Mouse (Mus musculus): ENCODE results near the gene S100a2. TPM values are rescaled to one million over a fixed set of nuclear protein-coding genes. Genes with fewer than 3 reads are reported as not detected.

Gene S100a2
- polyA plus RNA-seq, 1 experiment, result not detected

DNA sequence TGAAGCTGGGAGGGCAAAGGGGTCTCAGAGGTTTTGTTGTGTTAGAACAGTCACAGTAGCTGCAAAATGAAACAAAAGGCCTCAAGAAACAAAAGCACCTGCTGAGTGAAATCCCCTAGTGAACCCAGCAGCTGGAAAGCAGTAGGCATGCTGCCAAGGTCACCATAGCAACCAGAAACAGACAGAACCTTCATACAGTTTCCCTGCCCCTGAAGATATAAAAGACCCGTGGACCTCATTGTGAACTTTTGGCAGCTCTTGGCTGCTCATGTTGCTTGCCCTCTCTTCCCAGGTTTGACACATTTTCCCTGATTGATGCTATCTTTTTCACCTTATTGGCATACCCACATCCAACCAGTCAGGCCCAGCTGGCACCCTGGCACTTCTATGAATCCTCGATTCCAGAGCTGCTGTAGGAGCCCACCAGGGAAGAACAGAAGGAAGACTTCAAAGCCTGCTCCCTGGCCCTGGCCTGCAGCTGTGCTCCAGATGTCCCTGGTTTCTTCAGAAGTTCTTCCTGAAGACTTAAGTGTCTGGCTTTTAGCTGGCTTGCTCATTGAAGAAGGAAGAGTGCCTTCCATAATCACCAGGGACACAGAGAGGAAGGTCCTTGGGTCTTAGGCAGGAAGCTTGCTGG is 33.5 kb downstream of the S100a2 start:
- H3K79me2 ChIP-seq (ENCODE audit: control insufficient read depth, insufficient read depth), result no peaks in the 10 kb centered on the region
- H3K4me3 ChIP-seq (ENCODE audit: insufficient read depth, poor library complexity, severe bottlenecking), result no peak overlapping the region
- TF ChIP-seq CEBPB (IDR thresholded peaks at IDR 0.05; ENCODE audit: low read depth) (no peak), MAX (IDR thresholded peaks at IDR 0.05) (no peak), MYOD1 (IDR thresholded peaks at IDR 0.05; ENCODE audit: control insufficient read depth, insufficient read length, low read depth) (no peak), USF1 (IDR thresholded peaks at IDR 0.05; ENCODE audit: low read depth) (no peak), FOSL1 (IDR thresholded peaks at IDR 0.05; ENCODE audit: insufficient read depth, low read length, poor library complexity, severe bottlenecking) (no peak), MYOG (IDR thresholded peaks at IDR 0.05; ENCODE audit: control insufficient read depth, extremely low read depth, insufficient read length) (no peak), CTCF (IDR thresholded peaks at IDR 0.05; ENCODE audit: control insufficient read depth, insufficient read depth, insufficient read length) (no peak)
- H3K36me3 ChIP-seq (ENCODE audit: control insufficient read depth, insufficient read depth), result peaks cover 15% of the 10 kb centered on the region
- H3ac ChIP-seq (ENCODE audit: control insufficient read depth, insufficient read length, low read depth), result no peak overlapping the region
- no peaks in the 10 kb centered on the region for H3K27me3 ChIP-seq (ENCODE audit: control insufficient read depth, insufficient read depth, insufficient read length)
- H3K79me3 ChIP-seq (ENCODE audit: low read depth), result no peaks in the 10 kb centered on the region

DNA sequence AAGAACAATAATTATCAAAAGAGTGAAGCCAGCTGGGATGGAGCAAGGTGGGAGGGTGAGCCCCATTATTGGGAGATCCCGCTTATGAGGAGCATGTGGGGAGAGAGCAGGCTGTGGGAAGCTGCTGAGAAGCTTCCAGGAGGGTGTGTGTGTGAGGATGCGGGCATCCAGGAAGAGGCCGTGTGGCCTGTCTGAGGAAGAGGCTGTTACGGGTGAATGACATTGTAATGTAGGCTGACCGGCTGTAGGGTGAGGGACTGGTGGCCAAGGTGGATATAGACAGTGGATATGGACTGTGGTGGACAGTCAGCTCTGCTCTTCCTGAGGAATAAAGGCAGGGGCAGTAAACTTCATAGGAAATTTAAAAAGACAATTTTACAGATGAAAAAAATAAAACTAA is 35.4 kb downstream of the S100a2 start:
- no peak overlapping the region for H3K4me3 ChIP-seq (ENCODE audit: insufficient read depth, poor library complexity, severe bottlenecking)
- no peaks in the 10 kb centered on the region for H3K79me3 ChIP-seq (ENCODE audit: low read depth)
- no peak overlapping the region for H3ac ChIP-seq (ENCODE audit: control insufficient read depth, insufficient read length, low read depth)
- no peaks in the 10 kb centered on the region for H3K27me3 ChIP-seq (ENCODE audit: control insufficient read depth, insufficient read depth, insufficient read length)
- H3K36me3 ChIP-seq (ENCODE audit: control insufficient read depth, insufficient read depth), result peaks cover 4% of the 10 kb centered on the region
- no peaks in the 10 kb centered on the region for H3K79me2 ChIP-seq (ENCODE audit: control insufficient read depth, insufficient read depth)
- TF ChIP-seq MAX (IDR thresholded peaks at IDR 0.05) (no peak), FOSL1 (IDR thresholded peaks at IDR 0.05; ENCODE audit: insufficient read depth, low read length, poor library complexity, severe bottlenecking) (no peak), CTCF (IDR thresholded peaks at IDR 0.05; ENCODE audit: control insufficient read depth, insufficient read depth, insufficient read length) (no peak), MYOD1 (IDR thresholded peaks at IDR 0.05; ENCODE audit: control insufficient read depth, insufficient read length, low read depth) (no peak), CEBPB (IDR thresholded peaks at IDR 0.05; ENCODE audit: low read depth) (no peak), USF1 (IDR thresholded peaks at IDR 0.05; ENCODE audit: low read depth) (no peak), MYOG (IDR thresholded peaks at IDR 0.05; ENCODE audit: control insufficient read depth, extremely low read depth, insufficient read length) (no peak)

DNA sequence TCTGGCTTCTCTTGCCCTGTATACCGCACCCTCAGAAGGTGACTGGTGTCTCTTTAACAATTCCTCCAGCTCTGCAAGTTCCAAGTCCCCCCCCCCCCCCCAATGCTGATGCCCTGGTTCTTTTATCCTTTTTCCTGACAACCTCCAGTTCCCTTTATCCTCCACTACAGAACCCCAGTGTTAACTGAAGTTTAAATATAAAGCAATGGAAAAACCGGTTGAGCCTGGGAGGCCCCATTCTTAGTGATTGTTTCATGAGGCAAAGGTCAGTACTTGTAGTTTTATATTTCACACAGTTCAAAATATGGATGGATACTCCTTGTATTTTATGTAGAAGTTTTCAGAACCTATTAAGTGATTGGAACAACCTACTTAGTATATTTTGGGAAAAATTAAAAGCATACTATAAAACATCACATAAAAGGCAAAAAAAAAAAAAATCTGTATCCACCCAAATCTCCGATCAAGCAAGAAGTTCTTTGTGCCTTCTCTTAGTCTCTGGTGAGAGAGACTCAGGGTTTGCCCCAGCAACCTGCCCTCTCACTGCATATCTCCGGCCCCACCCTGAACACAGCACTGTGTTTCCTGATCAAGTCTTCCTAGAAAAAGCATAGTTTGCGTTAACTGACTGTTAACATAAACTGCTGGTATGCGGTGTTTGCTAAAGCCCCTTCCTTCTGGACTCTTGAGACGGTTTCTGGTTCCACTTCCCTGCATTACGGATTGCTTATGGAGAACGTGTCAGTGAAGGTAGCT is 36.4 kb downstream of the S100a2 start:
- TF ChIP-seq CTCF (IDR thresholded peaks at IDR 0.05; ENCODE audit: control insufficient read depth, insufficient read depth, insufficient read length) (no peak), USF1 (IDR thresholded peaks at IDR 0.05; ENCODE audit: low read depth) (no peak), CEBPB (IDR thresholded peaks at IDR 0.05; ENCODE audit: low read depth) (no peak), MYOG (IDR thresholded peaks at IDR 0.05; ENCODE audit: control insufficient read depth, extremely low read depth, insufficient read length) (no peak), FOSL1 (IDR thresholded peaks at IDR 0.05; ENCODE audit: insufficient read depth, low read length, poor library complexity, severe bottlenecking) (no peak)
- Histone ChIP-seq H3K4me3 (ENCODE audit: insufficient read depth, poor library complexity, severe bottlenecking) (no peak overlapping the region), H3ac (ENCODE audit: control insufficient read depth, insufficient read length, low read depth) (no peak overlapping the region)

DNA sequence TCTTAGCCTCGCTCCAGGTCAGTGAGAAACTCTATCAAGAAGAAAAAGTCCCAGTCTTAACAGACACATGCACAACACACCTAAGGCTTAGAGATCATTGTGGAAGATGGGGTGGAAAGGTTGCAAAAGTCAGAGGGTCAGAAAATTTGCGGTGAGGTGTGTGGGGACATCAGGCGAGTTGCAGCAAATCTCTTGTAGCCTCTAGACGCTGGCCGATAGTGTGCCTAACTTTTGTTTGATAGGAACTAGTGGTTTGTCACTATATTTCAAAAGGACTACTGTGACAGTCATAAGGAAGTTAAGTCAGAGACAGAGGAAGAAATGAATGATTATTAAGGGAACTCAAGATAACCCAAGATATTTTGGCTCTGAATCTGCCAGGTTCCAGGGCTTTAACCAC is 37.3 kb downstream of the S100a2 start:
- H3K79me2 ChIP-seq (ENCODE audit: control insufficient read depth, insufficient read depth), result no peaks in the 10 kb centered on the region
- no peaks in the 10 kb centered on the region for H3K79me3 ChIP-seq (ENCODE audit: low read depth)
- peaks cover 4% of the 10 kb centered on the region for H3K36me3 ChIP-seq (ENCODE audit: control insufficient read depth, insufficient read depth)
- TF ChIP-seq MAX (IDR thresholded peaks at IDR 0.05), result no peak
- TF ChIP-seq USF1 (IDR thresholded peaks at IDR 0.05; ENCODE audit: low read depth), result no peak
- TF ChIP-seq MYOD1 (IDR thresholded peaks at IDR 0.05; ENCODE audit: control insufficient read depth, insufficient read length, low read depth), result no peak
- no peak for TF ChIP-seq CTCF (IDR thresholded peaks at IDR 0.05; ENCODE audit: control insufficient read depth, insufficient read depth, insufficient read length)
- no peak for TF ChIP-seq CEBPB (IDR thresholded peaks at IDR 0.05; ENCODE audit: low read depth)
- no peak for TF ChIP-seq FOSL1 (IDR thresholded peaks at IDR 0.05; ENCODE audit: insufficient read depth, low read length, poor library complexity, severe bottlenecking)
- no peak for TF ChIP-seq MYOG (IDR thresholded peaks at IDR 0.05; ENCODE audit: control insufficient read depth, extremely low read depth, insufficient read length)
- no peaks in the 10 kb centered on the region for H3K27me3 ChIP-seq (ENCODE audit: control insufficient read depth, insufficient read depth, insufficient read length)
- no peak overlapping the region for H3K4me3 ChIP-seq (ENCODE audit: insufficient read depth, poor library complexity, severe bottlenecking)
- no peak overlapping the region for H3ac ChIP-seq (ENCODE audit: control insufficient read depth, insufficient read length, low read depth)

More for the DNA sequence above, 36.4 kb downstream of the S100a2 start:
- no peaks in the 10 kb centered on the region for H3K79me2 ChIP-seq (ENCODE audit: control insufficient read depth, insufficient read depth)
- H3K36me3 ChIP-seq (ENCODE audit: control insufficient read depth, insufficient read depth), result peaks cover 4% of the 10 kb centered on the region
- no peaks in the 10 kb centered on the region for H3K27me3 ChIP-seq (ENCODE audit: control insufficient read depth, insufficient read depth, insufficient read length)
- H3K79me3 ChIP-seq (ENCODE audit: low read depth), result no peaks in the 10 kb centered on the region

DNA sequence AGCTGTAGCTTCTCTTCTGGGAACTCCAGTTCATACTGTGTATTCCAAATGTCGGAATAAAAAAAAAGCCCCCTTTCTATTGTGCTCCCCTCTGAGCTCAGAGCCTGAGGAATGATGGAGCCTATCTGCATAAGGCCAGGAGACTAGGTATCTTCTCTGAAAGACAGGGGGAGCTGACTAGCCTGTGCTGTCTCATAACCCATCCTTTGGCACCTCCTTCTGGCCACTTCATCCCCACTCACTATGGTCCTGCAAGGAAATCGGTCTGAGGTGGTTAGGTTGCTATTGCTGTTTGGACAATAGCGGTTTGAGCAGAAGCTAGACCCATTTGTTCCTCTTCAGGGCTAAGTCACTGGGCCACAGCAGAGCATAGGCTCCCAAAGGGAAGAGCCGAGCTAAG is 37.8 kb downstream of the S100a2 start:
- Histone ChIP-seq H3K79me3 (ENCODE audit: low read depth) (no peaks in the 10 kb centered on the region), H3K79me2 (ENCODE audit: control insufficient read depth, insufficient read depth) (no peaks in the 10 kb centered on the region), H3ac (ENCODE audit: control insufficient read depth, insufficient read length, low read depth) (no peak overlapping the region), H3K27me3 (ENCODE audit: control insufficient read depth, insufficient read depth, insufficient read length) (no peaks in the 10 kb centered on the region), H3K4me3 (ENCODE audit: insufficient read depth, poor library complexity, severe bottlenecking) (no peak overlapping the region), H3K36me3 (ENCODE audit: control insufficient read depth, insufficient read depth) (peaks cover 4% of the 10 kb centered on the region)
- TF ChIP-seq MYOD1 (IDR thresholded peaks at IDR 0.05; ENCODE audit: control insufficient read depth, insufficient read length, low read depth) (no peak), USF1 (IDR thresholded peaks at IDR 0.05; ENCODE audit: low read depth) (no peak), CTCF (IDR thresholded peaks at IDR 0.05; ENCODE audit: control insufficient read depth, insufficient read depth, insufficient read length) (peak; percentile 92)
